Mouse (Mus musculus): ENCODE data around the gene Cbx7. TPM values are rescaled to one million over a fixed set of nuclear protein-coding genes. Genes with fewer than 3 reads are reported as not detected.
"Not testable (repeated sequence)": the region's sequence is repeated elsewhere in the genome, so short reads cannot be mapped to it uniquely, and the experiment has no call there.

Cbx7 gene
- polyA plus RNA-seq, 1 experiment from 2014 or later = 0.89 TPM

DNA sequence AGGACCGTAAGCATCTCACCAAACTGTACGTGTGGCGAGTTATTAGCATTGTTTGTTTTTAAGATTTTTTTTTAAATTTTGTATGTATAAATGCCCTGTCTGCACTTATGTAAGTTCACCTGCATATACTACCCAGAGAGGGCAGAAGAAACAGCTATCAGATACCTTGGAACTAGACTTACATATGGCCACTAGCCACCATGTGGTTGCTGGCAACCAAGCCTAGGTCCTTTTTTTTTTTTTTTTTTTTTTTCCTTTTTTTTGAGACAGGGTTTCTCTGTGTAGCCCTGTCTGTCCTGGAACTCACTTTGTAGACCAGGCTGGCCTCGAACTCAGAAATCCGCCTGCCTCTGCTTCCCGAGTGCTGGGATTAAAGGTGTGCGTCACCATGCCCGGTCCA lies 67.8 kb downstream of the Cbx7 start:
- WGBS (ENCODE audit: insufficient replicate concordance) = 86% methylated on average over 8 of the region's 8 CpGs
- peaks cover 86% of the 10 kb centered on the region for H3K36me3 ChIP-seq

GRCm38 (mm10) chr15:79901399-79901798 lies 69.5 kb downstream of the Cbx7 start:
- WGBS (ENCODE audit: insufficient replicate concordance) = 83% methylated on average over 2 of the region's 2 CpGs
- Histone ChIP-seq H3K36me3 (peaks cover 82% of the 10 kb centered on the region), H3K4me3 (replicated peaks) (no peak overlapping the region), H3K4me1 (replicated peaks) (peaks cover 19% of the 10 kb centered on the region), H3K4me2 (no peak overlapping the region), H3K27ac (no peak overlapping the region), H3K9me3 (replicated peaks) (no peaks in the 10 kb centered on the region), H3K27me3 (no peaks in the 10 kb centered on the region), H3K9ac (no peak overlapping the region)
- DNase-seq (no peak), ATAC-seq (ENCODE audit: low read depth) (no peak)

More for the DNA sequence above, 67.8 kb downstream of the Cbx7 start:
- not testable (repeated sequence) for H3K27me3 ChIP-seq; H3K4me1 ChIP-seq (replicated peaks); ATAC-seq (ENCODE audit: low read depth); H3K9ac ChIP-seq; H3K4me2 ChIP-seq; DNase-seq; H3K4me3 ChIP-seq (replicated peaks); H3K9me3 ChIP-seq (replicated peaks); H3K27ac ChIP-seq

DNA sequence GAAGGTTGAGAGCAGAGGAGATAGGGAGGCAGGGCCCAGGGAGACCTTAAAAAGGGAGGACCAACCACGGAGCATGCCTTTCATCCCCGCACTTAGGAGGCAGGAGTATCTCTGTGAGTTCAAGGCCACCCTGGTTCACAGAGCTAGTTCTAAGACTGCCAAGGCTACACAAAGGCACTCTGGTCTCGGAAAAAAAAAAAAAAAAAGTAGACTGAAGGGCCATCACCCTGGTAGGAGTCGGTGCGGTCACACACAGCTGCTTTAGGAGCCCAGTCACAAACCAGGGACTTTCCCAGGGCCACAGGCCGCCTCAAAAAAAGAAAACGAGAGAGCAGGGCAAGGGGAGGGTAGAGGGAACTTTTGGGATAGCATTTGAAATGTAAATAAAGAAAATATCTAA lies 70.2 kb downstream of the Cbx7 start:
- ATAC-seq (ENCODE audit: low read depth) = no peak
- WGBS (ENCODE audit: insufficient replicate concordance) = 75% methylated on average over 7 of the region's 7 CpGs
- H3K27ac ChIP-seq = no peak overlapping the region

GRCm38 (mm10) chr15:79899828-79900510 lies 71.0 kb downstream of the Cbx7 start:
- Histone ChIP-seq H3K27ac (no peak overlapping the region), H3K27me3 (no peaks in the 10 kb centered on the region), H3K9ac (0 out of 2 replicates have a peak overlapping the region, but pooled peaks have one; percentile 10), H3K36me3 (peaks cover 70% of the 10 kb centered on the region), H3K9me3 (replicated peaks) (no peaks in the 10 kb centered on the region), H3K4me1 (replicated peaks) (peaks cover 30% of the 10 kb centered on the region), H3K4me2 (no peak overlapping the region), H3K4me3 (replicated peaks) (no peak overlapping the region)
- 82% methylated on average over 6 of the region's 6 CpGs for WGBS (ENCODE audit: insufficient replicate concordance)
- no peak for DNase-seq
- no peak for ATAC-seq (ENCODE audit: low read depth)

More for the DNA sequence above, 70.2 kb downstream of the Cbx7 start:
- DNase-seq = no peak
- Histone ChIP-seq H3K27me3 (no peaks in the 10 kb centered on the region), H3K4me1 (replicated peaks) (peaks cover 25% of the 10 kb centered on the region), H3K36me3 (peaks cover 78% of the 10 kb centered on the region), H3K4me3 (replicated peaks) (no peak overlapping the region), H3K9me3 (replicated peaks) (no peaks in the 10 kb centered on the region), H3K9ac (no peak overlapping the region), H3K4me2 (no peak overlapping the region)

GRCm38 (mm10) chr15:79898988-79899387 lies 71.9 kb downstream of the Cbx7 start:
- no peak for ATAC-seq (ENCODE audit: low read depth)
- no peak overlapping the region for H3K4me3 ChIP-seq (replicated peaks)
- DNase-seq = no peak
- no peaks in the 10 kb centered on the region for H3K27me3 ChIP-seq
- peaks cover 40% of the 10 kb centered on the region for H3K4me1 ChIP-seq (replicated peaks)
- H3K9me3 ChIP-seq (replicated peaks) = no peaks in the 10 kb centered on the region
- H3K9ac ChIP-seq = no peak overlapping the region
- no peak overlapping the region for H3K27ac ChIP-seq
- H3K36me3 ChIP-seq = peaks cover 63% of the 10 kb centered on the region
- 81% methylated on average over 5 of the region's 5 CpGs for WGBS (ENCODE audit: insufficient replicate concordance)
- no peak overlapping the region for H3K4me2 ChIP-seq

DNA sequence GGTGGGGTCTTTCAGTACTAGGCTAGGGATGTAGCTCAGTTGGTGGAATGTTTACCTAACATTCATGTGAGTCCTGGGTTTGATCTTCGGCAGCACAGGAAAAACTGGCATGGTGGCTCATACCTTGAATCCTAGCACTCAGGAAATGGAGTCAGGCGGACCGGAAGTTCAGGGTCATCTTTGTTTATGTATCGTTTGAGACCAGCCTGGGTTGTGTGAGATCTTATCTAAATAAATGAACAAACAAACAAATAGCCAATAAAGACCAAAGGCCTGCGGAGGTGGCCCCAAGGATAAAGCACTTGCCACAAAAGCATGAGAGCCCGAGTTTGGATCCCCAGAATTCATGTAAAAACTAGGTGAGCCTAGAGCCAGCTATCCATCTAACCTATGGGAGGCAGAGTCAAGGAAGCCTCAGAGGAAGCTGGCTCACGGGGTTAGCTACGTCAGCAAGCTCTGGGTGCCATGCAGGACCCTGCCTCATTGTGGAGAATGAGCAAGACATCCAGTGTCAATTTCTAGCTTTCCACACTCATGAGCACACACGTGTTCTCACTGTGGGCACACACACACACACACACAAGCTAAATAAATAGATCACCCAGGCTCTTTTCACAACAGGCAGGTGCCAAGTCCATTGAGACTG lies 74.7 kb downstream of the Cbx7 start:
- H3K9me3 ChIP-seq (replicated peaks) = no peaks in the 10 kb centered on the region
- H3K4me1 ChIP-seq (replicated peaks) = peaks cover 66% of the 10 kb centered on the region
- no peaks in the 10 kb centered on the region for H3K27me3 ChIP-seq
- peak overlapping the region; percentile 27; the same call in 1 of the 2 replicates for H3K4me2 ChIP-seq
- H3K36me3 ChIP-seq = peaks cover 43% of the 10 kb centered on the region
- WGBS (ENCODE audit: insufficient replicate concordance) = 66% methylated on average over 9 of the region's 9 CpGs
- peak overlapping the region; percentile 69 for H3K27ac ChIP-seq
- peak overlapping the region; percentile 2; the same call in 1 of the 2 replicates for H3K9ac ChIP-seq
- DNase-seq = no peak
- no peak overlapping the region for H3K4me3 ChIP-seq (replicated peaks)
- ATAC-seq (ENCODE audit: low read depth) = no peak

DNA sequence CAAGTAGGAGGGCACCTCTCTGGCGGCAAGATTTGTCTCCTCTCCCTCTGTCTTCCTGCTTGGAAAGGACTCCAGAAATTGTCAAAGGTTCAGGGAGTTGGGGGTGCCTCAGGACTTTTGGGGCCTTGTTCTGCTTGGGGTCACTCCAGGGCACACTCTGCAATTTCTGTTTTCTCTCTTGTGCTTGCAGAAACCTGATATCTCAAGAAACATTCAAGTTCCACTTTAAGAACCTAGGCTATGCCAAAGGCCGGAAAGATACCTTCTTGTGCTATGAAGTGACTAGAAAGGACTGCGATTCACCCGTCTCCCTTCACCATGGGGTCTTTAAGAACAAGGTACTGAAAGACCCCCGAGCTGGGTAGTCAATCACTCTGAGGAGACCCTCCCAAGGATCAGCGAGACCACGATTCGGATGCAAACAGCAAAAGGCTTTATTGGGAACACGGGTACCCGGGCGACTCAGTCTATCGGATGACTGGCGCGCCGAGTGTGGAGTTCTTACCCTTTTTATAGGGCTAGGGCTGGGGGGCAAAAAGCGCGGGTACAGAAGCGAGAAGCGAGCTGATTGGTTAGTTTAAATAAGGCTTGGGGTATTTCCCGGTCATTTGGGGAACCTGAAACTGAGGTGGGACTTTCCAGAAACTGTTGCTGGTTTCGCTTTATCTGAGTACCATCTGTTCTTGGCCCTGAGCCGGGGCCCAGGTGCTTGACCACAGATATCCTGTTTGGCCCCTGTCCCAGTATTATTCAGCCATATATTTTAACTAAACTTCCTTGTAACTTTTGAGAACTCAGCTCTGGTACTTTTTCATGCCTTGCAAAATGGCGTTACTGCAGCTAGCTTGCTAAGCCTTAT lies 75.5 kb downstream of the Cbx7 start:
- H3K4me2 ChIP-seq = peak overlapping the region; percentile 95
- H3K9ac ChIP-seq = peak overlapping the region; percentile 87
- not testable (repeated sequence) for H3K27me3 ChIP-seq; DNase-seq; ATAC-seq (ENCODE audit: low read depth); H3K9me3 ChIP-seq (replicated peaks)
- WGBS (ENCODE audit: insufficient replicate concordance) = 44% methylated on average over 12 of the region's 23 CpGs
- peak overlapping the region; percentile 71 for H3K4me3 ChIP-seq (replicated peaks)
- H3K36me3 ChIP-seq = peaks cover 37% of the 10 kb centered on the region
- H3K27ac ChIP-seq = peak overlapping the region; percentile 90
- peaks cover 73% of the 10 kb centered on the region for H3K4me1 ChIP-seq (replicated peaks)

DNA sequence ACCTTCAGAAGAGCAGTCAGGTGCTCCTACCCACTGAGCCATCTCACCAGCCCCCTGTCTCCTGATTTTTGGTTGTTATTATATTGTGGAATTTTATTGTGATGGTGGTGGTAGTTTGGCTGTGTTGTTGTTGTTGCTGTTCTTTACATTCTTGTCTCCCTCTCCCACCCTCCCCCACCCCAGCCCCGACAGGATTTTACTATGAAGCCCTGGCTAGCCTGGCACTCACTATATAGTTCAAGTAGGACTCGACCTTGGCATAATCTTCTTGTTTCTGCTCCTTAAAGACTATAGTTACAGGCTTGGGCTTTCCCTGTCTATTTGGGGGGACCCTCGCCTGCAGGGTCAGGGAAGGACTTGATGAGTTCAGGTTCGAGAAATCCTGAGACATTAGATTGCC lies 76.6 kb downstream of the Cbx7 start:
- 47% methylated on average over 4 of the region's 4 CpGs for WGBS (ENCODE audit: insufficient replicate concordance)
- Histone ChIP-seq H3K9ac (peak overlapping the region; percentile 87), H3K9me3 (replicated peaks) (no peaks in the 10 kb centered on the region), H3K36me3 (peaks cover 28% of the 10 kb centered on the region), H3K4me2 (peak overlapping the region; percentile 95), H3K27ac (peak overlapping the region; percentile 90), H3K4me3 (replicated peaks) (peak overlapping the region; percentile 71), H3K4me1 (replicated peaks) (peaks cover 67% of the 10 kb centered on the region), H3K27me3 (no peaks in the 10 kb centered on the region)
- DNase-seq (no peak), ATAC-seq (ENCODE audit: low read depth) (no peak)

DNA sequence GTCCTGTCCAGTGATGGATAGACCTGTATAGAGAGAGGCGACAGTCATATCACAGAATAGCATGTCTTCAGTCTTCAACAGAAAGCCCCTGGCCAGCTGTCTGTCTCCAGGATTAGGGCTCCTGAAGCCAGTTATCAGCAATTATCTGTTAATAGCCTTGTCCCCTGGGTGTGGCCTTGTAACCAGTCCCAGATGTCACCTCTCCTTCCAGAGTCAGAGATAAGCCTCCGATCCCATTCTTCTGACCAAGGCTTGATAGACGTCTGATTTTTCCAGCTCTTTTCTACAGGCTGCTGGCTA lies 77.1 kb downstream of the Cbx7 start:
- Histone ChIP-seq H3K36me3 (peaks cover 22% of the 10 kb centered on the region), H3K4me3 (replicated peaks) (peak overlapping the region; percentile 71), H3K9me3 (replicated peaks) (no peaks in the 10 kb centered on the region), H3K9ac (peak overlapping the region; percentile 87), H3K4me1 (replicated peaks) (peaks cover 67% of the 10 kb centered on the region), H3K27ac (peak overlapping the region; percentile 90), H3K4me2 (peak overlapping the region; percentile 95), H3K27me3 (no peaks in the 10 kb centered on the region)
- WGBS (ENCODE audit: insufficient replicate concordance) = 16% methylated on average over 3 of the region's 3 CpGs
- DNase-seq = peak; percentile 69
- peak; percentile 77 for ATAC-seq (ENCODE audit: low read depth)

DNA sequence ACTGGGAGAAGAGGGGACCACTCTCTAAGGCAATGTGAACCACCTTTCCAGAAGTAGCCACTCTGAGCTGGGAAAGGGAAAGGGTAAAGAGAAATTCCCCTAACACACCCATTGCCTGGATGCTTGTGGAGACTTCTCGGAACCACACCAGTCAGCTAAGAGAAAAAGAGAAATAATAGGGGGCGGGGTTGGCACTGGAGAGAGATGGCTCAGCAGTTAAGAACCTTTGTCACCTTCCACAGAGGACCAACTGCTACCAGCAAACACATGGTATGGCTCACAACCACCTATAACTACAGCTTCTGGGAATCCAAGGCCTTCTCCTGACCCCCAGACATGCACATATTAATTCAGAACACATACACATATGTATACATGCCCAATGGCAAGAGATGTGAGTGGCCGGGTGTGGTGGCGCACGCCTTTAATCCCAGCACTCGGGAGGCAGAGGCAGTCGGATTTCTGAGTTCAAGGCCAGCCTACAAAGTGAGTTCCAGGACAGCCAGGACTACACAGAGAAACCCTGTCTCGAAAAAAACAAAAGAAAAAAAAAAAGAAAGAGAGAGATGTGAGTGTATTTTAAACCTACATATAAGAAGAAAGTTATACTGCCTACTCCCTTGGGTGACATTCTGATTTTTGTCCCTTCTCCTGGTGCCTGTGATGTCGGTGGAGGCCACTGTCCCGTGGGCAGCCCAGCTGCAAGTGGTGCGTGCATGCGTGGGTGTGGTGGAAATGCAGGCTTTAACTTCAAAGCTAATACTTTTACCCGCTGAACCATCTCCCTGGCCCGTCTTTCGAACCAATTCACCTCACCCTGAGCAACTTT lies 77.7 kb downstream of the Cbx7 start:
- Histone ChIP-seq H3K27ac (peak overlapping the region; percentile 90), H3K4me2 (peak overlapping the region; percentile 95), H3K9me3 (replicated peaks) (no peaks in the 10 kb centered on the region), H3K36me3 (peaks cover 16% of the 10 kb centered on the region), H3K27me3 (no peaks in the 10 kb centered on the region), H3K9ac (peak overlapping the region; percentile 87), H3K4me1 (replicated peaks) (peaks cover 67% of the 10 kb centered on the region), H3K4me3 (replicated peaks) (peak overlapping the region; percentile 71)
- DNase-seq (peak; percentile 26), ATAC-seq (ENCODE audit: low read depth) (no peak)
- 31% methylated on average over 15 of the region's 15 CpGs for WGBS (ENCODE audit: insufficient replicate concordance)

- Histone ChIP-seq H3K27ac (peak overlapping the region; percentile 90), H3K9ac (peak overlapping the region; percentile 87), H3K4me2 (peak overlapping the region; percentile 95), H3K4me1 (replicated peaks) (peaks cover 63% of the 10 kb centered on the region), H3K27me3 (no peaks in the 10 kb centered on the region), H3K36me3 (peaks cover 6% of the 10 kb centered on the region), H3K9me3 (replicated peaks) (no peaks in the 10 kb centered on the region), H3K4me3 (replicated peaks) (peak overlapping the region; percentile 71)
- DNase-seq = peak; percentile 66
- ATAC-seq (ENCODE audit: low read depth) = peak; percentile 75
- under 1% methylated on average over 12 of the region's 12 CpGs for WGBS (ENCODE audit: insufficient replicate concordance)
Observed at GRCm38 (mm10) chr15:79892213-79892541, 78.7 kb downstream of the Cbx7 start.

All from liver, embryonic 13.5 days (tissue).